Mouse (Mus musculus) macrophage (primary cell): Measurements from ENCODE around the gene Gtf2i. TPM values are rescaled to one million over a fixed set of nuclear protein-coding genes. Genes with fewer than 3 reads are reported as not detected.
"Not testable (repeated sequence)": the region's sequence is repeated elsewhere in the genome, so short reads cannot be mapped to it uniquely, and the experiment has no call there.

Source experiments
- H3K27ac ChIP-seq: fragments of 350-480 bp; formaldehyde crosslinking; 2 replicates; pipeline ENCODE4 v1.9.0; 2021
- H3K36me3 ChIP-seq: fragments of 350-480 bp; formaldehyde crosslinking; 2 replicates; pipeline ENCODE4 v1.9.0; 2021; ENCODE audit errors: inconsistent target
- H3K4me3 ChIP-seq: fragments of 350-480 bp; formaldehyde crosslinking; 2 replicates; pipeline ENCODE4 v1.9.0; 2021; ENCODE audit errors: inconsistent target
- H3K79me2 ChIP-seq: fragments of 350-480 bp; formaldehyde crosslinking; 2 replicates; pipeline ENCODE4 v1.9.0; 2021; ENCODE audit errors: inconsistent target
- WGBS: methylation state at CpG from one replicate; pipeline ENCODE4 v1.1.7; 2026; ENCODE audit warnings: inconsistent platforms; ENCODE audit not compliant: missing documents; 5-methylcytosine and 5-hydroxymethylcytosine counted together
- polyA plus RNA-seq: library from polyadenylated mRNA; stranded (reverse); fragments of 250-400 nt; gene quantifications from 3 replicates; pipeline ENCODE4 v1.2.4, GENCODE M21; 2018; ENCODE audit warnings: inconsistent platforms

Gtf2i gene
- polyA plus RNA-seq, 1 experiment from 2014 or later = 75.2 TPM

DNA sequence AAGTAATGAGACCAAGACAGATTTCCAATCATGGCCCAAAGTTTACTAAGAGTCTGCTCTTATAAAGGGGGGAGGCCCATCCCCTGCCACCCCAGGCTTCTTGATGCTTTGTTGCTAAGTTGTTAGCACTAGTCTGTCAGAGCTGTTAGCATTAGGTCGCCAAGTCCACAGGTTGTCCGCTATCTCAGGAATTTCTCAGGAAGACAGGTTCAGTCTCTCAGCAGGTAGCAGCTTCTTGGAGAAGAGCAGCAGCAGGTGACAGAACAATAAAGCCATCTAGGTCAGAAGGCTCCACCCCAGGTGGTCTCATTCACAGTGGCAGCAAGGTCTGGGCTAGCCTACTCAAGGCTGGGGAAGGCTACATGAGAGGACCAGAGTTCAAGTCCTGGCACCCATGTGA is 22.5 kb upstream of the Gtf2i start:
- H3K4me3 ChIP-seq, H3K36me3 ChIP-seq, H3K27ac ChIP-seq, H3K79me2 ChIP-seq: not testable (repeated sequence)
- 100% methylated on average over 2 of the region's 2 CpGs for WGBS

- H3K36me3 ChIP-seq = no peaks in the 10 kb centered on the region
- no peaks in the 10 kb centered on the region for H3K79me2 ChIP-seq
- no peak overlapping the region for H3K4me3 ChIP-seq
- WGBS = 98% methylated on average over 7 of the region's 8 CpGs
- H3K27ac ChIP-seq = no peak overlapping the region
These were observed 18.2 kb upstream of the Gtf2i start for GRCm38 (mm10) chr5:134332743-134333142.

DNA sequence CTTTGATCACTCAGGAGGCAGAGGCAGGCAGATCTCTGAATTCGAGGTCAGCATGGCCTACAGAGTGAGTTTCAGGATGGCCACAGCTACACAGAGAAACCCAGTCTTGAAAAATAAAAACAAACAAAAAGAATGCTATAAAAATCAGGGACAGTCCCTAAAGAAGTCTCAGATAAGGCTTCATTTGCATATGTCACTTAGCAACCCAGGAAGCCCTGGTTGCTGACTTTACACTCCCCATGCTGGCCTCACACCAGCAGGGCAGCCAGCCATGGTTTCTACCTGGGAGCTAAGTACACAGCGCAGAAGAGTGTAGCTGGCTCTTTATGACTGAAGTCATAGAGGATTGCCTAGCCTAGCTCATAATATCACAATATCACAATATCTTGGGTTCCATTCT is 15.5 kb upstream of the Gtf2i start:
- Histone ChIP-seq H3K27ac (no peak overlapping the region), H3K4me3 (no peak overlapping the region), H3K79me2 (no peaks in the 10 kb centered on the region), H3K36me3 (no peaks in the 10 kb centered on the region)
- 83% methylated on average over 2 of the region's 2 CpGs for WGBS

GRCm38 (mm10) chr5:134329311-134329710 is 14.8 kb upstream of the Gtf2i start:
- Histone ChIP-seq H3K36me3 (no peaks in the 10 kb centered on the region), H3K79me2 (no peaks in the 10 kb centered on the region), H3K4me3 (no peak overlapping the region), H3K27ac (no peak overlapping the region)
- WGBS = 79% methylated on average over 4 of the region's 4 CpGs

- no peaks in the 10 kb centered on the region for H3K36me3 ChIP-seq
- H3K4me3 ChIP-seq = no peak overlapping the region
- no peak overlapping the region for H3K27ac ChIP-seq
- WGBS = 97% methylated on average over 6 of the region's 6 CpGs
- H3K79me2 ChIP-seq = no peaks in the 10 kb centered on the region
These were observed 14.0 kb upstream of the Gtf2i start for GRCm38 (mm10) chr5:134328482-134329001.

GRCm38 (mm10) chr5:134325856-134326566 is 11.5 kb upstream of the Gtf2i start:
- no peaks in the 10 kb centered on the region for H3K79me2 ChIP-seq
- WGBS = 63% methylated on average over 12 of the region's 13 CpGs
- no peaks in the 10 kb centered on the region for H3K36me3 ChIP-seq
- H3K4me3 ChIP-seq = no peak overlapping the region
- no peak overlapping the region for H3K27ac ChIP-seq

DNA sequence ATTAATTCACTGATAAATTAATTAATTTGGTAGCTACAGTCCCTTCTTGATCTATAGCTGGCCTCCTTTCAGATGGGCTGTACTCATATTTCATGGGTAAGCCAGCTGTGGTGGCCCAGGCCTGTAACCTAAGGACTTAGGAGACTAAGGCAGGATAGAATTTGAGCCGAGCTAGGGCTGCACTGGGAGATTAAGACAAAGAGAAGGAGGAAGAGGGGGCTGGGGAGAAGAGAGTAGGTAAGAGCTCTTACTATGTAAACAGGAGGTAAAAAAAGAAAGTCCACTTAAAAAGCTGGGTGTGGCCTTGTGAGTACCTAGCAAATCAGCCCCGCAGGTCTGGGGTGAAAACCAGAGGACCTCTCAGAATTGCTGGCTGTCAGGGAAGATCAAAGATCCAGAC is 9.3 kb upstream of the Gtf2i start:
- H3K27ac ChIP-seq = no peak overlapping the region

GRCm38 (mm10) chr5:134323311-134323710 is 8.8 kb upstream of the Gtf2i start:
- H3K36me3 ChIP-seq = no peaks in the 10 kb centered on the region
- 55% methylated on average over 10 of the region's 13 CpGs for WGBS
- H3K79me2 ChIP-seq = no peaks in the 10 kb centered on the region
- no peak overlapping the region for H3K27ac ChIP-seq
- H3K4me3 ChIP-seq = no peak overlapping the region

More for the DNA sequence above, 9.3 kb upstream of the Gtf2i start:
- Histone ChIP-seq H3K36me3 (no peaks in the 10 kb centered on the region), H3K4me3 (no peak overlapping the region), H3K79me2 (no peaks in the 10 kb centered on the region)
- 84% methylated on average over 2 of the region's 2 CpGs for WGBS

GRCm38 (mm10) chr5:134322355-134322754 is 7.8 kb upstream of the Gtf2i start:
- no peak overlapping the region for H3K4me3 ChIP-seq
- H3K79me2 ChIP-seq = no peaks in the 10 kb centered on the region
- WGBS = 90% methylated on average over 11 of the region's 13 CpGs
- no peaks in the 10 kb centered on the region for H3K36me3 ChIP-seq
- H3K27ac ChIP-seq = no peak overlapping the region

GRCm38 (mm10) chr5:134321699-134322098 is 7.1 kb upstream of the Gtf2i start:
- Histone ChIP-seq H3K4me3 (no peak overlapping the region), H3K27ac (no peak overlapping the region)
- WGBS = 97% methylated on average over 7 of the region's 7 CpGs

GRCm38 (mm10) chr5:134318903-134319302 is 4.3 kb upstream of the Gtf2i start:
- Histone ChIP-seq H3K27ac (no peak overlapping the region), H3K79me2 (peaks cover 3% of the 10 kb centered on the region; the same call in 1 of the 2 replicates)
- WGBS = 98% methylated on average over 5 of the region's 6 CpGs

More at GRCm38 (mm10) chr5:134321699-134322098, 7.1 kb upstream of the Gtf2i start:
- Histone ChIP-seq H3K79me2 (no peaks in the 10 kb centered on the region), H3K36me3 (no peaks in the 10 kb centered on the region)

GRCm38 (mm10) chr5:134316721-134317120 is 2.2 kb upstream of the Gtf2i start:
- Histone ChIP-seq H3K79me2 (peaks cover 19% of the 10 kb centered on the region), H3K27ac (no peak overlapping the region), H3K36me3 (no peaks in the 10 kb centered on the region), H3K4me3 (no peak overlapping the region)
- WGBS = 95% methylated on average over 7 of the region's 7 CpGs

More at GRCm38 (mm10) chr5:134318903-134319302, 4.3 kb upstream of the Gtf2i start:
- Histone ChIP-seq H3K4me3 (no peak overlapping the region), H3K36me3 (no peaks in the 10 kb centered on the region)

GRCm38 (mm10) chr5:134315623-134316350 is 1.2 kb upstream of the Gtf2i start:
- Histone ChIP-seq H3K4me3 (peak overlapping the region; percentile 61), H3K27ac (peak overlapping the region; percentile 90)
- WGBS = 12% methylated on average over 25 of the region's 25 CpGs

GRCm38 (mm10) chr5:134314068-134314674 is 389 bp downstream of the Gtf2i start:
- peaks cover 44% of the 10 kb centered on the region for H3K79me2 ChIP-seq
- peak overlapping the region; percentile 50 for H3K4me3 ChIP-seq
- peak overlapping the region; percentile 80 for H3K27ac ChIP-seq
- WGBS = under 1% methylated on average over 38 of the region's 64 CpGs
- 0 out of 2 replicates have a peak, but pooled peaks cover 8% of the 10 kb centered on the region for H3K36me3 ChIP-seq

More at GRCm38 (mm10) chr5:134315623-134316350, 1.2 kb upstream of the Gtf2i start:
- H3K36me3 ChIP-seq = no peaks in the 10 kb centered on the region
- peaks cover 28% of the 10 kb centered on the region for H3K79me2 ChIP-seq
